Mouse (Mus musculus) heart, adult 11 months (tissue): ENCODE data around the gene Cct2.
A peak's percentile ranks its signal among the peaks of the same experiment; 100 is the strongest.
"Not testable (repeated sequence)": the region's sequence is repeated elsewhere in the genome, so short reads cannot be mapped to it uniquely, and the experiment has no call there.

Experiments used
- DNase-seq: peaks from one replicate; pipeline ENCODE4 v3.0.0; 2022

Cct2 gene

GRCm38 (mm10) chr10:117049961-117050597 is 13.5 kb downstream of the Cct2 start:
- peak; percentile 91 for DNase-seq

DNA sequence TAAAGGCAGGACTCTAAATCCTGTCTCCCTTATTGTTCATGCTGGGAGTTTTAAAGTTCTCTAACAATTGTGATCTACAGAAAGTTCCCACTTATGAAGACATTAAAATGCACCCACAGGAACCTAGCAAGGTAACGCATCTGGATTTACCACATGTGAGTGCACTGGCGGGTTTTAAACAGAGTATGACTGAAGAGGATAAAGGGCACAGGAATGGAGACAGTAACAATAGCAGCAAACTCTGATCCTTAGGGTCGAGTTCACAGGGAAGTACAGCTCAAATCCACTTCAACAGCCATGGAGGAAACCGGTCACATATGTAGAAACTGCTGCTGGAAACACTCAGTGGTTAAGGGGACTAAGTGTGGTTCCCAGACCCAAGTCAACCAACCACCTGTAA is 14.4 kb downstream of the Cct2 start:
- no peak for DNase-seq

DNA sequence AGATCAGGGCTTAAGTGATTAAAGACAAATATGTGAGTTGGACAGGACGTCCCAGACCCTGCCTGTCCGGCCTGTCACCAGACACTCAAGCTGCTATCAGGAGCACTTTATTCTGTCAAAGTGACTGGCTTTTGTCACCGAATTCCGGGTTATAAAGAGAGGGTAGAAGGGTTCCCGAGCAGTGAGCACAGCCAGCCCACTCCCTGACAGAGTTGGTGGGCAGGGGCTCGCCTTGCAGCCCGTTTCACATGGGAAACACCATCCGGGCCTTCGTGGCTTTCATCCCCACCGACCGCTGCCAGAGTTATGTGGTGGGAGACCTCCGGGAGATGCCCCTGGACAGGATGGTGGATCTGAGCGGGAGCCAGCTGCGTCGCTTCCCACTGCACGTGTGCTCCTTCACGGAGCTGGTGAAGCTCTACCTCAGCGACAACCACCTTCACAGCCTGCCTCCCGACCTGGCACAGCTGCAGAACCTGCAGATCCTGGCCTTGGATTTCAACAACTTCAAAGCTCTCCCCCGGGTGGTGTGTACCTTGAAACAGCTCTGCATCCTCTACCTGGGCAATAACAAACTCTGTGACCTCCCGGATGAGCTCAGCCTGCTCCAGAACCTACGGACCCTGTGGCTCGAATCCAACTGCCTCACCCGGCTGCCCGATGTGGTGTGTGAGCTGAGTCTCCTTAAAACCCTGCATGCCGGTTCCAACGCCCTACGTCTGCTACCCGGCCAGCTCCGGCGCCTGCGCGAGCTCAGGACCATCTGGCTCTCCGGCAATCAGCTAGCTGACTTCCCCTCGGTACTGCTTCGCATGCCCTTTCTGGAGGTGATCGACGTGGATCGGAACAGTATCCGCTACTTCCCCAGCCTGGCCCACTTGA is 18.2 kb downstream of the Cct2 start, which contains the start of gene Lrrc10:
Gene Lrrc10 (plus strand): TSS at position 167 of the 882 bp plus-strand sequence.
- peak; percentile 96 for DNase-seq

- DNase-seq = peak; percentile 97
Observed at GRCm38 (mm10) chr10:117043497-117044166, 20.0 kb downstream of the Cct2 start.

DNA sequence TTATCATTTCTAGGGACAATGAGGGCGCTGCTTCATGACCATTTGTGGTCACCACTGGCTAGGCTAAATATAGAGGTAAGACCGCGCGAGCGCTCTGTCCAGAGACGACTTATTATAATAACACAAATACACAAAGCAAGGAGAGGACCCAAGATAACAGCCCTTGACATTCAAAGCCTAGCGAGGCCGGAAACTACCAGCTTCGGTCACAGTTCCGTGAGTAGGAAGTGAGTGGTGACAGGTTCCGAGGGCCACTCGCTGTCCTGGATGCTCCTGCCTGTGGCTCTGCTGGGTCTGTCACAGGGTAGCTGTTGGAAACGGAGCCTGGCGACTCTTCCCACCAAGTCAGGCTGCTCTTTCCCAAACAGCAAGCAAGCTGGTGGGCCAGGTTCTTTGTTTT is 21.3 kb downstream of the Cct2 start:
- peak; percentile 98 for DNase-seq

DNA sequence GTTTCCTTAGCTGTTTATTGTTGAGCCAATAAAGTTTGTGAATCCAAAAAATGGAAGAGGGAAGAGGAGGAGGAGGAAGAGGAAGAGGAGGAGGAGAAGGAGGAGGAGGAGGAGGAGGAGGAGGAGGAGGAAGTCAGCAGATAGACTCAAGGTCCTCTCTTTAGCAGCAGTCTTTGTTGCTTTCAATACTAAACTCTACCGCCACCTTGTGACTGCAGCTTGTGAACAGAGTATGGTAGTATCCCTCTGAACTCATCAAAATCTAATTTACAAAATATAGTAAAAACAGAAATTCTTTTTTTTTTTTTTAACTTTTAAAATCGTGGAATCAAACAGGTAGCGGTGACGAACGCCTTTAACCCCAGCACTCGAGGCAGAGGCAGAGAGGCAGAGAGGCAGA is 23.3 kb downstream of the Cct2 start:
- DNase-seq = no peak

DNA sequence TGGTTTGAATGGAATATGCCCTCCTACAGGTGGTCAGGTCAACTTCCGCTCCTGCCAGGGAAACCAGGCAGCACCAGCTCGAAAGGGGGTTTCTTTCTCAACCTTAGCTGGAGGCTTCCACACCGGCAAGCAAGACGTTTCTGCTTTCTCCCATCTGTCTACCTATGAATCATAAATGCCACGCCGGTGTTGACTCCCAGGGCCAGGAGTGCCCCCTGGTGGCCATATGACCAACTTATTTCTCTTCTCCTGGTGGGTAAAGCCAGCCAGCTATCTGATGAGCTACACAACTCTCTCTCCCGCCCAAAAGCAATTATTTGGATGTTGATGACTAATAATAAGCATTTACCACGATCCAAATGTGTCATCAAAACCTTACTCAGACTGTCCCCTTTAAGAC is 29.8 kb downstream of the Cct2 start:
- peak; percentile 95 for DNase-seq

DNA sequence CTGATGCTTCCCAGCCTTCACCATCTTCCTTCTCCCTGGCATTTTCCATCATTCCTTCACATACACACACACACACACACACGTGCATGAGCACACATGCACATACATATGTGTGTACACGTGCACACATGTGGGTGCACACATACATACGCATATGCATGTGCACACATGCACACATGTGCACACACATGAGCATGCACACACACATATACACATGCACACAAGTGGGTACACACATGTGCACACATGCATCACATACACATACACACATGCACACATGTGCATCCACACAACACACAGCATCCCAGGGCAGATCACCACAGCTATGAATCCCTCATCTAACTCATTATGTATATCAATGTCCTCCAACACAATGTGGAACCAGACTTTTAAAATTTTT is 32.5 kb downstream of the Cct2 start:
- DNase-seq = no peak

DNA sequence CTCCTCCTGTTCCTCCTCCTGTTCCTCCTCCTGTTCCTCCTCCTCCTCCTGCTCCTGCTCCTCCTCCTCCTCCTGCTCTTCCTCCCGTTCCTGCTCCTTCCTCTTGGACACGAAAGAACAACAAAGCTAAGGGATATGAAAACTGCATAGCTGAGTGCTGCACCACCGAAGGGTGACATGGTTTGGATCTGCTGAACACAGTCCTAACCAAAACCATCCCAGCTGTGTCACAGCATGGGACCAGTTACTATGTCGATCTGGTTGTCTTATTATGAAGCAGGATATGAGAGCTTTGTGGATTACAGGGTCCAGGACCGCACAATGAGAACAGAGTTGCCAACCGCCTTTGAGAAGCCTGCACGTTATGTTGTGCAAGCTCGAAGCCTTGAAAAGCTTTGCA is 37.4 kb downstream of the Cct2 start:
- DNase-seq = no peak

DNA sequence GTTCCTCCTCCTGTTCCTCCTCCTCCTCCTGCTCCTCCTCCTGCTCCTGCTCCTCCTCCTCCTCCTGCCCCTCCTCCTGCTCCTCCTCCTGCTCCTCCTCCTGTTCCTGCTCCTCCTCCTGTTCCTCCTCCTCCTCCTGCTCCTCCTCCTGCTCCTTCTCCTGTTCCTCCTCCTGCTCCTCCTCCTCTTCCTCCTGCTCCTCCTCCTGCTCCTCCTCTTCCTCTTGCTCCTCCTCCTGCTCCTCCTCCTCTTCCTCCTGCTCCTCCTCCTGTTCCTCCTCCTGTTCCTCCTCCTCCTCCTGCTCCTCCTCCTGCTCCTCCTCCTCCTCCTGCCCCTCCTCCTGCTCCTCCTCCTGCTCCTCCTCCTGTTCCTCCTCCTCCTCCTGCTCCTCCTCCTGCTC is 37.8 kb downstream of the Cct2 start:
- DNase-seq = not testable (repeated sequence)

- no peak for DNase-seq
Observed at GRCm38 (mm10) chr10:117023693-117024092, 39.9 kb downstream of the Cct2 start.

DNA sequence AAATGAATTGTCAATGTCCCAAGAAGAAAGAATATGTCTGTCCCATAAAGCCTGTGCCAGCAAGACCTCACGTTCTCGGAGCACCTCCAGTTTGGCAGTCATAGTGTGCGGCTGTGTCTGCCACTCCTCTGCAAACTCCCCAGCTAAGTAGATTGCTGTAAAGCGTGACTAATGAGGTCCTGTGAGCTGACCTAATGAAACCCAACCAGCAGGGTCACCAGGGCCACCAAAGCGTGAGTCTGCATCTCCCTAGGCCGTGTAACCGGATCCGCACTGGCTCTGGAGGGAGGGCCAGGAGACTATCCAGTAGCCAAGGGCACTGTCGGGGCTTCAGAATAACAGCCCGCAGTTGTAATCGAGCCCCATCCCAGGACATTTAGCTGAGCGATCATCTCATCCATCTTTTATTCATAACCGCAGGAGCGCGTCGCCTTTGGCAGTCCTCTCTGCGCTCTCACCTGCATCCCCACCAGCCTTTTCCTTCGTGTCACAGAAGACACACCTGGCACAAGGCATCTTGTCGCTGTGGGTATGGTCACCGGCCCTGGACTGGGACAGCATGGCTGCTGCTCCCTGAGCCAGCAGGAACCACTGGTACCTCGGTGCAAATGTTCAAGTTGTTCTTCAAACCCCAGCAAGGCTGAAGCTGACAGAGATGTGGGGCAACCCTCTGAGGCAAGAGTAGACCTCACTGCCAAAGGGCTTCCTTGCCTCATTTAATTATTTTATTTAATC is 42.4 kb downstream of the Cct2 start:
- no peak for DNase-seq

GRCm38 (mm10) chr10:117018281-117018840 is 45.3 kb downstream of the Cct2 start:
- DNase-seq = peak; percentile 89

GRCm38 (mm10) chr10:117014565-117014964 is 49.0 kb downstream of the Cct2 start:
- DNase-seq = no peak

DNA sequence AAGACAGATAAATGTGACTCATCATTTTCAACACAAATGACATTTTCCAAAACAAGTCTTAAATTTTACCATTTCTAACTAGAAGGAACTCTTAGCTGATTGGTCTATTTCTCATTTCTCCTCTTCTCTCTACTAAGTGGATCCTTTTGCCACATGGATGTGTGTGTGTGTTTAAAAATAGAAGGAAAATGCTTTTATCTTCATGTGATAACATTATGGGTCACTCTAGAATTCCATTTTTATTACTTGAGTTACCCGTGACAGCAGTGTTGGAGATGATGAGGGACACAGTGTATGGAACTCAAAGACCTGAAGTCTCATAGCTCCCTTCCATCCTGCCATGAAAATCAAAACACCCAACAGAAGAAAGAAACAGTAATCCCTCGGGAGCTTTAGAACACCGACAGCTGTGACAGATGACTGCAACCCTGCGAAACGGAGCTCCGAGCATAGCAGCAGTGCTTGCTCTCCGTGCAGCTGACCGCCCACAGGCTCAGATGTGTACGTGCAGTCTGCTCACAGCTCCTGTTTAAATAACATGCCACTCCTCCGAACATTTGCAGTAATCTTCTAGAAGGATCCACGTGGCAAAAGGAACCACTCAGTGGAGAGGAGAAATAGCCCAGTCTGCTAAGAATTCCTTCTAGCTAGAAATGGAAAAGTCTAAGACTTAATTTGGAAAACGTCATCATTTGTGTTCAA is 49.8 kb downstream of the Cct2 start:
- no peak for DNase-seq

DNA sequence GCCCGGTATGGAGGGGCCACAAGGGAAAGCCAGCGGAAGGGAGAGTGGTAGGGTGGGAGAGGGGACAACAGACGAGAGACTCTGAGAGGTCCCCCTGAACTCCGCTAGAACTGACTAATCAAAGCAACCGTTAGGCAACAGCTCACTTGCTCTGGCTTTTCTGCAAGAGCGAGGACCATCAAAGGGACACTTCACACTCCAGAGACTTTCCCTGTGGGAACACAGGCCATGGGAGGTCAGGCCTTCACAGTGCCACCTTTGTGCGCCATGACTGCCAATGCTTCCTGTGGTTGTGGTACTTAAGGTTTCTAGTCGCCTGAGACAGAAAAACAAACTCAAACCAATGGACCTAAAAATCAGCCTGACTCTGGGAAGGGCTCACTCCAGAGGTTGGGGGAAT is 52.6 kb downstream of the Cct2 start:
- DNase-seq = peak; percentile 37

DNA sequence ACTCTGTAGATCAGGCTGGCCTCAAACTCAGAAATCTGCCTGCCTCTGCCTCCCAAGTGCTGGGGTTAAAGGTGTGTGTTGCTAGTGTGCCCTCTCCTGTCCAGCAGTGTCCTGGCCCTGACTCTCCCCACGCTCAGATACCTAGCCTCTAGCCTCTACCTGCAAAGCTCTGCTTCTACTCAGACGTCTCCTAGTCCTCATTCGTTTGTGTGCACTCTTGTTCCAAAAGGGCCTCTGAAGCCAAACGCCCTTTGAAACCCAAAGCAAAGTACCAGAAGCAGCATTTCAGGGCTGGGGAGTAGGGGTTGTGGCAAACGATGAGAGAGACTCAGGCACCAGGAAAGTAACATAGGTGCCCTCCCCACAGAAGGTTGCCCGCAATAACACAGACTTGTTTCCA is 53.9 kb downstream of the Cct2 start:
- peak; percentile 72 for DNase-seq

DNA sequence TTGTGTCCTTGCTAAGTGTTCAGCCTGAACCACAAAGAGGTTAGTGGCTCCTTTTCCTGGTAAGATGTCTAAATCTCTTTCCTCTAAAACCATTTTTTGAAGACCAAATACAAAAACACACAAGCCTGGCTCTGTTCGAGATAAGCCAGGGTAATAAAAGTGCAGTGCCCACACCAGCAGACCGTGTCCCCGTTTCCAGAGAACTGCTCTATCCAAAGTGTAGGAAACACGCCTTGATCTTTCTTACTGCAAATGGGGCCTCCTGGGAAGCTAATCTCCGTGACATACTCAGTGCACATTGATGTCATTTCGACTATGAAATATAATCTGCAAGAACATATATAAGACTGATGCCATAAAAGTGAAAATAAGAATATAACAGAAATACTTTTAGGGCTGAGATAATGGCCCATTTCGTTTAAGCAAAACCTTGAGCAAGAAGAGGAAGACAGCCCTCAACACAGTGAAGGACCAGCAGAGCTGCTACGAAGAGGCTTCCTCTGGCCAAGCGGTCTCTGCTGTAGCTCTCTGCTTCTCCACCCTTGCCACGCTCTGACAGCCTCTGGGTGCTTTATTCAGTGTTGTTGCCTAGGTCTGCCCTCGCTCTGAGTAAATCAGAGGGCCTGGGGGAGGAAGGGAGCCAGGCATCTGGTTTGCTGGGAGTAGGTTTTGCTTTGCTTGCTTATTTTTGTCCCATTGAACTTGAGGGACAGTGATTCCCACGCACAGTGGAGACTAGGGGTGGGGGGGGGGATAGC is 57.7 kb downstream of the Cct2 start:
- DNase-seq = no peak

GRCm38 (mm10) chr10:117004695-117005094 is 58.9 kb downstream of the Cct2 start:
- DNase-seq = peak; percentile 27
